Mouse (Mus musculus): ENCODE measurements around the gene Skor1.

Gene Skor1

DNA sequence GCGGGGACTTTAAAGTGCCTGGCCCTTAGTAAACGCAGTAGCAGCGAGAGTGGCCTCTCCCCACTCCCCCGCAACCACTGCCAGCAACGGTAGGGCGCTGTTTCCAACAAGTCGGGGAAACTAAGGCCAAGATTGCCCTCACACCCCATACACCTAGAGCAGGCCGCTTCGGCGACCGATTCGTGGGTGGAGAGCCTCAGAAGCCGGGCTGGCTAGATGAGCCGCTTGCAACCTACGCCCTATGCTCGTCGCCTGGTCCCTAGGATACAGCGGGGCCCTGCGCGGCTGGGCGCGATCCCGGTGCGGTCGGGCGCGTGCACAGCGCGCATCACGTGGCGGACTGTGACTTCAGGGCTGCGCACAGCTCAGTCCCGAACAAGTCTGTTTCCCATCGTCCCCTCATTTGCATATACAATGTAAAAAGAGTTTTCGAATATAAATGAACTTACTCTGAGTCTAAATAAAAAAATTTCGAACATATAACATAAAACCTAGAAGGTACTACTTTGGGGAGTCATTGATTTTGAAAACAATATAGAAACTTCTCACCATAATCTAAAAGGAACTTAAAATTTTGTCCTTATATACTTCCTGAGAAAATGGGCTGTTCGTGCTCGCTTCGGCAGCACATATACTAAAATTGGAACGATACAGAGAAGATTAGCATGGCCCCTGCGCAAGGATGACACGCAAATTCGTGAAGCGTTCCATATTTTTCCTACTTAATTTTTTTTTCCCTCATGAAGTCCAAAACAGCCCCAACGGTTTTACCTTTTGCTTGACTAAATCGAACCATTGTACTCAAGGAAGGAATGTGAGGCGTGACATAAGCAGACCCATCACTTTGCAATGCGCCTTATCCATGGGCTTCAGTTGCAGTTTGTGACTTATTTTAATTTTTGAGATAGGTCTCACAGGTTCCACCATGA is 15.8 kb downstream of the Skor1 start:
- DNase-seq, result peak; percentile 94 to 97

- DNase-seq, result peak; percentile 62 to 75
Measured at GRCm38 (mm10) chr9:63131957-63132602, 16.7 kb downstream of the Skor1 start.

GRCm38 (mm10) chr9:63129641-63130041 is 19.1 kb downstream of the Skor1 start:
- DNase-seq, result no peak

- no peak for DNase-seq
Measured at GRCm38 (mm10) chr9:63124512-63124911, 24.2 kb downstream of the Skor1 start.

DNA sequence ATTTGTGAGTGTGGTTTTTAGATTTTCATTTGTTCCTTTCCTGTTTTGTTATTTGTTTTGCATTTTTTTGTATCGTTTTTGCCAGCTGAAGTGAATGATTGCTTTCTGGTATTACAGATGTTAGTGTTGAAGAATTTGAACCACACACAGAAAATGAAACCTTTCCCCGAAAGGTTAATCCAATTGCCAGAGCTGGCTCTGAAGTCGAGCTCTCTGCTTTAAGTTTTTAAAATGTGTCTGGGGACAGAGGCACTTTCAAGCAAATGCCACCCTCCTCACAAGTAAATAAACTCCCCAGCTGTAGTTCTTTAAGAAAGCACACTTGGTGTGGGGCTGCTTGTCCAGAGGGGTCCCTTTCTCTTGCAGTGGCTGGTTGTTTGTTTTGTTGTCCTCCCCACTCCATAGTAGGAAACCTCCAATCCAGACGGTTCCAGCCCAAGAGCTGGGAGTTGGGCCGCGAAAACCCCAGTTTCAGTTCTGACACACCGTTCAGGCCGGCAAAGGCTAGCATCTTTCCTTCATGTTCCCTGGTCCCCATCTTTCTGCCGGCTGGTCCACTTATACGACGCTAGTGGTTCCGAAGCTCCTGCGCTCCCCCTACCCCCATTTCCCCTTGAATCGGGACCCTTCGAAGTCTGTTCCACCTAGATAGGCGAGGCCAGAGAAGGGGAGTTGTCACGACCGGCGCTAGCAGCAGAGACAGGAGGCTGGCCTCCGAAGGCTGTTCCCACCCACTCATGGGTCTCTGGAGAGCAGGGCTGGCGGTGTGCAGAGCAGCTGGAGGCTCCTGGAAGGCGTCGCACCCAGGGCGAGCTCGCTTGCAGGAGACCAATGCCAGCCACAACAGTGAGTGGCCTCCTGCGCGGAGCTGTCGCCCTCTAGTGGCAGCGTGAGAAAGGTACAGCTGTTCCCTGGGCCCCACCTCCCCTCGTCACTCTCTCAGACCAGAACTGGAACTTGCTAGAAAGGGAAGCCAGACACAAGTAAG is 25.0 kb downstream of the Skor1 start:
- DNase-seq, result peak; percentile 86 to 90

GRCm38 (mm10) chr9:63122161-63122833 is 26.5 kb downstream of the Skor1 start:
- no peak for DNase-seq

GRCm38 (mm10) chr9:63118385-63118784 is 30.4 kb downstream of the Skor1 start:
- no peak for DNase-seq

DNA sequence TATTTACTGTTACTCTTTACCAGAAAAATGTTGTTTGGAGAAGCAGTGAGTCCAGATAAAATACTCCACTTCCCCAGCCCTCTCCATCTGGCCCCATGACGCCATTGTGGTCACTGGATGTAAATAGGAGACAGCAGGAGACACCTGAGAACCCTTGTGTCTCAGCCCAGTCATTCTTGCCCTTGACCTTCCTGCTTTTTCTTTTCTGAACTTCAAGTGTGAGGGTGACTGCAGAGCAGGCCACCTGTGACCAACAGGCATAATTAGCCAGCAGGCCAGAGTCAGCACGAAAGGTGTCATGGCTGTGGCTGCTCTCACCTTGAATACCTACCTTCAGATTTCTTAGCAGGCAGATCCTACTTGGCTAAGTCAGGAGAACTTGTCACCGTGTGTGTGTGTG is 36.2 kb downstream of the Skor1 start:
- DNase-seq, result no peak

GRCm38 (mm10) chr9:63109782-63110087 is 39.0 kb downstream of the Skor1 start:
- no peak for DNase-seq

- peak; percentile 70 to 82 for DNase-seq
Measured at GRCm38 (mm10) chr9:63109020-63109781, 39.6 kb downstream of the Skor1 start.

DNA sequence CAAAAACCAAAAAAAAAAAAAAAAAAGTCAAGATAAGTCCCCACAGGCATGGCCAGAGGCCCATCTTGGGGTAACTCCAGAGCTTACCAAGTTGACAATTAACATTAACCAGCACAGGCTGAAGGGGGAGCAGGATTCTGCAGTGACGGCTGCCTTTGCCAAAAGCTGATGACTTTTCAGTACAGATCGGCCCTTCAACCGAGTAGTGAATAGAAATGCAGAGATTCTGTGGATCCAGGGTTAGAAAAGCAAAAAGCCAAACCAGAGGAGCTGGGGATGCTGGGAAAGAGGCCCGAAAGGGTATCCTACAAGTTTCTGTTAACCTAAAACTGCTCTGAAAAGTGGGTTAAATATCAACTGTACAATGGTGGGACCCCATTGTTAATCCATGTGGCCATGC is 40.2 kb downstream of the Skor1 start:
- DNase-seq, result peak in 1 of 2 experiments; percentile 8

GRCm38 (mm10) chr9:63100660-63101059 is 48.1 kb downstream of the Skor1 start:
- DNase-seq, result no peak

DNA sequence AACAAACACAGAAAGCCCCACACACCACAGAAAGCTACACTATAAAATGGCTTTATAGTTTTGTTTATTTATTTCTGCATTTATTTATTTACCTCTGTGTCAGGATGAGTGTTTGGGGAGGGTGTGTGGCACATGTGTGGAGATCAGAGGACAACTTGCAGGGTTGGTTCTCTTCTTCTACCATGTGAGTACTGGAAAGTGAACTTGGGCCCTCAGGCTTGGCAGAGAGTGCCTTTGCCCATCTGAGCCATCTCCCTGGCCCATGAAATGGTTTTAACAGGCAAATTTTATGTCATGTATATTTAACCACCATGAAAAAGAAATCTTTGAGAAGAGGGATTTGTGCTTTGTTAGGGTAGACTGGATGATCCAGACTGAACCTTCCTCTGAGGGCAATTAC is 48.9 kb downstream of the Skor1 start:
- no peak for DNase-seq

DNA sequence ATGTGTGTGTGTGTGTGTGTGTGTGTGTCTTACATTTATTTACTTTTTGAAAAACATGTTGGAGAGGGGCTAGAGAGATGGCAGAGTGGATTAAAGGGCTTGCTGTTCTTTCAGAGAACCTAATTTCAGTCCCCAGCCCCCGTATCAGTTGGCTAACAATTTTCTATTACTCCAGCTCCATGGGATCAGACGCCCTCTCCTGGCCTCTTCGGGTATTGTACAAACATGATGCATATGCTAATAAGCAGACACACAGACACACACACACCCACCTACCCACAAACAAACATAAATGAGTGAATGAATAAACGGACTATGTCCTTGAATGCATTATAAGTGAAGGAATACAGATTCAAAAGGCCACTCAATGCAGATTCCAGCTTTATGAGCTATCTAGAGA is 49.4 kb downstream of the Skor1 start:
- no peak for DNase-seq

- no peak for DNase-seq
Measured at GRCm38 (mm10) chr9:63098887-63099286, 49.9 kb downstream of the Skor1 start.

GRCm38 (mm10) chr9:63097204-63097603 is 51.6 kb downstream of the Skor1 start:
- no peak for DNase-seq

DNA sequence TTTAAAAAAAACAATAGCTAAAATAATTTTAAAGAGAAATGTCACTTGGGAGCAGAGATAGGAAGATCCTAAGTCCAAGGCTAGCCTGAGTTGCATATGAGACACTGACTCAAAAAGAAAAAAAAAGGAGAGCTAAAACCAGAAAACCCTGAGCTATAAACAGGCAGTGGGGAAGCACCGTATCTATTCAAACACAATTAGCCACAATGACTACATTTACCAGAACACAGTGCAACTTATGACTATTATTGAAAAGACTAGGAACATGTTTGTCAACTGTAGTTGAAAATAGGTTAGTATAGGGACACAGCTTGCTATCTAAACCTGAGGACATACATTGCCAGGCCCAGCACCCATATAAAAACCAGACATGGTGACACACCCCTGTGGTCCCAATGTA is 54.7 kb downstream of the Skor1 start:
- no peak for DNase-seq

- DNase-seq, result no peak
Measured at GRCm38 (mm10) chr9:63092567-63092966, 56.2 kb downstream of the Skor1 start.

DNA sequence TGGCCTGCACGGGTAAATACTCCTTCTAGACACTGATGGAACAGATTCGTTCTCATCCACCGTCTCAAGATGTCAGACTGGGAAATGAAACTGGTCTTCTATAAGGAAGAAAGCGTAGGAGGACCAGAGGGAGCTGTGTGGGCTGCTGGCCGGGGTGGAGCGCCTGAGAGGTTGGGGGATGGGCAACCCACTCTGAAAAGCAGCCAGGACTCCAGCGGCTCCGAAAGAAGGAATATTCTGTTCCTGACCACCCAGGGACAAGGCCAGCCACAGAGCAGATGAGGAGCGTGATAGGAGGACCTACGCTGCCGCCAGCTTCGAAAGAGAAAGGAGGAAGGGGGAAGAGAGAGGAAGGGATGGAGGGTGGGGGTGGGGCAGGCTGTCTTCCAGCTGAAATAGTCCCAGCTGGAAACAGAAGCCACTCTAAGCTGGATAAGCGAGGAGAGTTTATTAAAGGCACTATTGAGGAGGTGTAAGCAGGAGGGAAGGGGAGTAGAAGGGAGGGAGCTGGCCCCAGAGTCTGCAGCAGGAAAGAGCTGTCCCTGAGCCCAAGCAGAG is 56.7 kb downstream of the Skor1 start:
- DNase-seq, result peak; percentile 39 to 42

- peak; percentile 11 to 16 for DNase-seq
Measured at GRCm38 (mm10) chr9:63091101-63091921, 57.5 kb downstream of the Skor1 start.

Measured in cerebellum, adult 18-20 months (tissue).